Mouse (Mus musculus) neural tube, embryonic 10.5 days (tissue): ENCODE results near the gene Nrip2.
"Not testable (repeated sequence)": the region's sequence is repeated elsewhere in the genome, so short reads cannot be mapped to it uniquely, and the experiment has no call there.

ENCODE experiments used
- DNase-seq: peaks from one replicate; pipeline ENCODE4 v3.0.0-alpha.2; 2017; ENCODE audit warnings: low spot score; ENCODE audit errors: extremely low spot score

Nrip2 gene

GRCm38 (mm10) chr6:128398996-128399395 is at the start of gene Nrip2:
Gene Nrip2 (plus strand): TSS chr6:128399296.
- no peak for DNase-seq

GRCm38 (mm10) chr6:128349711-128350110 is 49.4 kb upstream of the Nrip2 start:
- DNase-seq, result no peak

- no peak for DNase-seq
Measured at GRCm38 (mm10) chr6:128354140-128354539, 45.0 kb upstream of the Nrip2 start.

GRCm38 (mm10) chr6:128355201-128355681 is 43.9 kb upstream of the Nrip2 start:
- no peak for DNase-seq

GRCm38 (mm10) chr6:128355726-128356416 is 43.2 kb upstream of the Nrip2 start, which contains the start of gene Tulp3:
Gene Tulp3 (minus strand): TSS chr6:128355851.
- DNase-seq, result peak; percentile 100

- DNase-seq, result peak; percentile 61
Measured at GRCm38 (mm10) chr6:128358999-128359398, 40.1 kb upstream of the Nrip2 start.

GRCm38 (mm10) chr6:128361901-128362300 is 37.2 kb upstream of the Nrip2 start:
- no peak for DNase-seq

- peak; percentile 92 for DNase-seq
Measured at GRCm38 (mm10) chr6:128362381-128363006, 36.6 kb upstream of the Nrip2 start, which contains the start of the genes Rhno1 and Foxm1. Gene Rhno1 (minus strand): TSS chr6:128362911. Gene Foxm1 (plus strand): TSS chr6:128362967.

- DNase-seq, result peak; percentile 83
Measured at GRCm38 (mm10) chr6:128363007-128363825, 35.9 kb upstream of the Nrip2 start.

- DNase-seq, result no peak
Measured at GRCm38 (mm10) chr6:128364721-128365120, 34.4 kb upstream of the Nrip2 start.

- no peak for DNase-seq
Measured at GRCm38 (mm10) chr6:128366466-128366865, 32.6 kb upstream of the Nrip2 start.

- no peak for DNase-seq
Measured at GRCm38 (mm10) chr6:128370040-128370439, 29.1 kb upstream of the Nrip2 start.

- DNase-seq, result no peak
Measured at GRCm38 (mm10) chr6:128375192-128375591, 23.9 kb upstream of the Nrip2 start, which contains the start of the genes Tex52 and Gm44596. Gene Tex52 (plus strand): TSS chr6:128375456. Gene Gm44596 (plus strand): TSS chr6:128375503.

- no peak for DNase-seq
Measured at GRCm38 (mm10) chr6:128376371-128377085, 22.6 kb upstream of the Nrip2 start.

GRCm38 (mm10) chr6:128379636-128380035 is 19.5 kb upstream of the Nrip2 start:
- no peak for DNase-seq

GRCm38 (mm10) chr6:128380594-128381167 is 18.4 kb upstream of the Nrip2 start:
- DNase-seq, result not testable (repeated sequence)

GRCm38 (mm10) chr6:128381254-128381653 is 17.8 kb upstream of the Nrip2 start:
- DNase-seq, result no peak

GRCm38 (mm10) chr6:128383752-128384151 is 15.3 kb upstream of the Nrip2 start:
- DNase-seq, result no peak

- DNase-seq, result no peak
Measured at GRCm38 (mm10) chr6:128385026-128385425, 14.1 kb upstream of the Nrip2 start.

- DNase-seq, result no peak
Measured at GRCm38 (mm10) chr6:128389185-128389584, 9.9 kb upstream of the Nrip2 start.

GRCm38 (mm10) chr6:128390683-128391082 is 8.4 kb upstream of the Nrip2 start:
- DNase-seq, result no peak
